Mouse (Mus musculus) ES-E14 (cell line): ENCODE data around the gene Mysm1.

Experiments used
- CHD2 ChIP-seq: IDR thresholded peaks from 2 replicates; pipeline ENCODE4 v1.6.1; 2014; ENCODE audit warnings: mild to moderate bottlenecking, low read depth, low read length, inconsistent platforms
- HCFC1 ChIP-seq: IDR thresholded peaks from 2 replicates; pipeline ENCODE4 v1.6.1; 2012; ENCODE audit warnings: low read length, inconsistent platforms, borderline replicate concordance; ENCODE audit not compliant: insufficient read depth
- MAFK ChIP-seq: IDR thresholded peaks from 2 replicates; pipeline ENCODE4 v1.6.1; 2014; ENCODE audit warnings: mild to moderate bottlenecking, low read depth, low read length, inconsistent platforms; ENCODE audit not compliant: insufficient read depth
- ZC3H11A ChIP-seq: IDR thresholded peaks from 2 replicates; pipeline ENCODE4 v1.6.1; 2012; ENCODE audit warnings: low read depth, mild to moderate bottlenecking, inconsistent platforms, low read length, borderline replicate concordance

- no peak for TF ChIP-seq CHD2
- no peak for TF ChIP-seq MAFK
- TF ChIP-seq HCFC1, result no peak
- no peak for TF ChIP-seq ZC3H11A
Observed at GRCm38 (mm10) chr4:94987725-94988124, 8.8 kb upstream of the Mysm1 start.
